Mouse (Mus musculus): ENCODE measurements around the gene Dcaf15.

The Dcaf15 gene

GRCm38 (mm10) chr8:84104697-84105609, at the start of gene Dcaf15:
TSS of gene Dcaf15 (minus strand) at chr8:84104768.
- DNase-seq, result peak; percentile 100

GRCm38 (mm10) chr8:84149181-84149580, 44.6 kb upstream of the Dcaf15 start:
- DNase-seq, result no peak

DNA sequence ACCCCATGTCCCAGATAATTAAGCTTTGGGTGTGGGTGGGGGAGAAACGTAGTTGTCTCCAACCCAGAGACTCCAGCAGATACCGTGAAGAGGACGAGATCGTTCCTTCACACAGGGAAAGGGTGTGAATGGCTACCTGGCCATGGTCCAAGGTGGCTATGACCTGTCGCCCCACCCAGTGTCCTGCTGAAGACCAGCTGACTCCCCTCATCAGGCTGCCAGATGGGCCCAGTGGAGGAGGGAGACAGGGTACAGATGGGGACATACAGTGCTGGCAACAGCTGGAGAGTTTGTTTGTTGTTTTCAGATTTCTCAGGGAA, 43.9 kb upstream of the Dcaf15 start:
- peak; percentile 69 for DNase-seq

DNA sequence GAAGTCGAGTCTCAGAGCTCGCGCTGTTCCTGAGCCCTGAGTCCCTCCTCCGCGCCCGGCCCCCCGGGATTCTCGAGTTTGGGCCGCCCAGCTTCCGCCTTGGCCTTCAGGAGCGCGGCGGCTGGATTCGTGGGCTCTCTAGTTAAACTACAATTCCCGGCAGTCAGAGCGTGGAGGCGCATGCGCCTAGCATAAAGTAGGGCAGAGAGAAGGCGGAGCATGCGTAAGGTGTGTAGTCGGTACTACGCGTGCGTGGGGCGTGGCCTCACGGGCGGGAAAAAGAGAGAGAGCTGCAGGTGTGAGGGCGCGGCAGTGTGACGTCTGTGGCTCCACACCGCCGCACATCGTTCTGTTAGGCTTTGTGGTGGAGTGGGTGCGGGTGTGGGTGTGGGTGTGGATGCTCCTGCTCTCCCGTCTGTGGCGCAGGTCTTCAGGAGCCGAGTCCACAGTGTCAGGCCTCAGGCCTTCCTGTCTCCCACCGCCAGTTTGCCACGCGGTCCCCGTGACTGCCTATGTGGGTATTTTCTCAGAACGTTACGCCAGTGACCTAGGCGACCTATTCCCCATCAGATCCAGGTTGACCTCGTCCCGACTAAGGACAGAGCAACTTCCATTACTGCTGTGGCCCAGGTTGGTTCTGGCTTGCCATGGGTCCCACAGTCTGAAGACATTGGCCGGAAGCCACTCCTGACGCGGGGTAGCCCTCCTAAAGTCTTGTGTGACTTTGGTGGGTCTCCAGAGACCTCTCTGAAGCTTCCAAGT, 43.4 kb upstream of the Dcaf15 start, which contains the start of the genes Cc2d1a and 4930432K21Rik:
Gene Cc2d1a (minus strand): TSS at position 168 of the 762 bp plus-strand sequence.
Gene 4930432K21Rik (plus strand): TSS at position 257 of the 762 bp plus-strand sequence.
- DNase-seq, result peak; percentile 98

- DNase-seq, result no peak
These were observed 42.8 kb upstream of the Dcaf15 start for GRCm38 (mm10) chr8:84147324-84147766.

GRCm38 (mm10) chr8:84144636-84145245, 40.2 kb upstream of the Dcaf15 start:
- DNase-seq, result no peak

DNA sequence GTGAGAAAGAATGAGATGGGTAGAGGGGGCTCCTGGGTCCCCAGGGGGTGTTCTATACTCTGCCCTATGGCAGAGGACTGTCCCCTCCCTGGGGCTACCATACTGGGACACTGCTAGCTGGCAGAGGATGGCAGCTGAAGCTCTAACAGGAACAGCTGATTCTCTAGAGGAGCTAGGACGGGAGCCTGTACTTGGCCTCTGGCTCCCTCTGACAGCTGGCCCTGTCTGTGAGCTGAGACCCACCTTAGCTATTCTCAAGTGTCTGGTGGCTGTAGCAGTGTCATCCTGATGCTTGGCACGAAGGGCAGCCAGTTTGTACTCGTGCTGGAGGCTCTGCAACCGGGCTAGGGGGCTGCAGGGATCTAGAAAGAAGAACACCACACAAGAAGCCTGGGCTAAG, 36.3 kb upstream of the Dcaf15 start:
- DNase-seq, result no peak

GRCm38 (mm10) chr8:84137848-84138247, 33.3 kb upstream of the Dcaf15 start:
- no peak for DNase-seq

DNA sequence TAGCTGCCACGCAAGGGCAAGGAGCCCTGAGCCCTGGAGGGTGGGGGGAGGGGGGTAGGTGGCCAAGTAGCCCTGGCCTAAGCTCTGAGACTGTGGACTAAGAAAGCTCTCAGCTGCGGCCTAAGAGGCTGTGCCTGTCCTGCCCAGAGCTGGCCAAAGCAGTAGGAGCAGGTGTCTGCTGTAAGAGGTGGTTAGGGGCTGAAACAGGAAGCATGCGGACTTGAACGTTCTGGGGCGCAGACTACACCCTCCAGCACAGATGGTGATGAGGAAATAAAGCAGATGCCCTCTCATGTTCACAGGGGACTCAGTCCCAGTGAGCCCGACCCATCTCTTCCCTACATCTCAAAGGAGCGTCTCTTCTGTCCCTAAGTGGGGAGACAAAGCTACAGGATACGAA, 27.7 kb upstream of the Dcaf15 start:
- DNase-seq, result no peak

DNA sequence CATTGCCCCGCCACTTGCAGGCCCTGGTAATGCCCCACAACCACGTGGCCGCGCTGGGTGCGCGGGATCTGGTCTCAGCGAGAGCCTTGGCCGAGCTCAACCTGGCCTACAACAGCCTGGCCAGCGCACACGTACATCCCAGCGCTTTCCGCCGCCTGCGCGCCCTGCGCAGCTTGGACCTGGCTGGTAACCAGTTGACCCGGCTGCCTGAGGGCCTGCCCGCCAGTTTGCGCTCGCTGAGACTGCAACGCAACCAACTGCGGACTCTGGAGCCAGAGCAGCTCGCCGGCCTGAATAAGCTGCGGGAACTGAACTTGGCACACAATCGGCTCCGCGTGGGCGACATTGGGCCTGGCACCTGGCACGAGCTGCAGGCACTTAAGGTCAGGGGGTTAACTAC, 26.2 kb upstream of the Dcaf15 start:
- peak; percentile 82 for DNase-seq

GRCm38 (mm10) chr8:84128277-84128676, 23.7 kb upstream of the Dcaf15 start:
- no peak for DNase-seq

- peak; percentile 9 for DNase-seq
These were observed 22.8 kb upstream of the Dcaf15 start for GRCm38 (mm10) chr8:84127202-84127901.

- DNase-seq, result no peak
These were observed 22.2 kb upstream of the Dcaf15 start for GRCm38 (mm10) chr8:84126742-84127141.

DNA sequence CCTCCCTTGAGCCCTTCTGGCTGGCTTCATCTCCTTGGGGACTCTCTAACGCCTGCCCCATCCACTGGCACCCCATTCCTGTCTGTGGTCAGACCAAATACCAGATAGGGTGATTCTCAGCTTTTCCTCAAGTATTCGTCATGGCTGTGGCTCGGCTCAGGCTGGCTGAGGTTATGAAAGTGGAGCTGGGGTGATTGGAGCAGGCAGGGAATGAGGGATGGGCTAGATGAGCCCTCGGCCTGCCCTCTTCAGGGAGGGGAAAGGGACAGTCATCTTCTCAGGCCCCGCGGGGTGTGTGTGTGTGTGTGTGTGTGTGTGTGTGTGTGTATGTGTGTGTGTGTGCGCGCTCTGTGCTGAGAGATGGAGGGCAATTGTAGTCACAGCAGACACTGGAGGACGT, 21.1 kb upstream of the Dcaf15 start, which contains the start of gene Podnl1:
Gene Podnl1 (plus strand): TSS at position 334 of the 400 bp plus-strand sequence.
- no peak for DNase-seq

- no peak for DNase-seq
These were observed 17.6 kb upstream of the Dcaf15 start for GRCm38 (mm10) chr8:84122151-84122550.

GRCm38 (mm10) chr8:84115646-84116045, 11.1 kb upstream of the Dcaf15 start:
- no peak for DNase-seq

- no peak for DNase-seq
These were observed 1.9 kb upstream of the Dcaf15 start for GRCm38 (mm10) chr8:84106216-84107040.

DNA sequence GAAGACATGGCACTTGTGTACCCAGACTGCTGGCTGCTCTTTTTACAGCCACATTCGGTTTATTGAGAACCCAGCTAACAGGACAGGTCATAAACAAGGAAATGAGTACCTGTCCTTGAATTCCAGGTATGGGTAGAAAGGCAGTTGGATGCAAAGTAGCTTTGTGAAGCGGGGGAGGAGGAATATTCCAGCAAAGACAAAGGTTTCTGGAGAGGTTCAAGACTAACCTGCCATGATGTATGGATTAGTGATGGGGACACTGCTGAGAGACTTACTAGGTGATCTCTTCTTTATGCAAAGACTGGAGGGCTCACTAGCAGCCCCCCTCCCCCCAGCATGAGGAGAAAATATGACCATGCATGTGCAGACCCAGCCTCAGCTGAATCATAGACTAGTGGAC, 1.1 kb upstream of the Dcaf15 start:
- DNase-seq, result no peak

GRCm38 (mm10) chr8:84104221-84104620, 347 bp downstream of the Dcaf15 start:
- peak; percentile 66 for DNase-seq

DNA sequence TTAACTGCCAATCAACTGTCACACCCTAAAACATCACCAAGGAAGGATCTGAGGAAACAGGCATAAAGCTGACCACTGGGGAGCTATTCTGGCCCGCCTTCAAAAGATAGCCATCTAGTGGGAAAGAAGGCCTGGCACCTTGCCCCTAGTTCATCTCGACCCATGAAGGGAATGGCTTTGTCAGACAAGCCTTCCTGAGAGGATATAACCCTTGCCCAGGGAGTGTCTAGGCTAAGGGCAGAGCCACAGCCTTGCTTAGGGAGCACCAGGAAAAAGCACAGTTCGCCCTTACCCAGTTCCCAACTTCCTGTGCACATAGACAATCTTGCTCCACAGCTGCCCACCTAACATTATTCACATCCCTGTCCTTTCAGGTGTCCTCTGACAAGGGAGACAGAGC, 967 bp downstream of the Dcaf15 start:
- peak; percentile 58 for DNase-seq

DNA sequence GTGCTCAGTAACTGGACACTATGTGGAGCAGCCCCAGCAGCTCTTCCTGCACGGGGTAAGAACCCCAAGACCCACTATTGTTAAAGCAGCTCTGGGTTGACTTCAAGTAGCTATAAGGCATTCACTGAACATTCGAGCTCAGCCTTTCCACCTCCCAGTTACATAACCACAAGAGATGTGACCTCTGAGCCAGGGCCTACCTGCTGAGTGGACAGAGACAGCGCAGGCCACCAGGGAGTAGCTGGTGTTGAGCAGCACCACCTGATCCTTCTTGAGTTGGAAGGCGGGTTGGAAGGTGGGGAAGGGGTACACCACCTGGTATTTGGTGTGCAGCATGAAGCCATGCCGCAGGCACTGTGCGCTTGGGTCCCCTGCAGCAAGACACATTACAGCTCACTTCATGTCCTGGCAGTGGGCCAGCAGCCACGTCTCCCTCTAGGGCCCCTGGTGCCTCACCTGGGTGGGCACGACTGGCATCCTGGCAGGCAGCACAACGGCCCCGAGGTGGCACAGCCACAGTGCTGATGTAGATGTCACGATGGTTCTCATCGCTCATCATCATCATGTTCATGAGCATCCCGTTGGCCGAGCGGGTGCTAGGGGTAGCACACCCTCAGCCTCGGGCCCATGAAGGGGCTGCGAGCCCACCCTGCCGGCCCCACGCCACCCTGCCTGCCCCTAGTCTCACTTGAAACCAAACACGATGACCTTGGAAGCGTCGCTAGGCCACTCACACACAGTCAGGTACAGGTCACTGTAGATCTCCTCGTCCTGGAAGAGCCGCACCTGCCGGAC, 2.9 kb downstream of the Dcaf15 start:
- DNase-seq, result no peak
